Mouse (Mus musculus) c-Kit-negative CD71-positive TER-119-positive erythroid progenitor cells, embryonic 14.5 days (primary cell): ENCODE measurements at regions not wholly inside any gene's neighbourhood (a gene's known extent, or its start where the extent isn't known, plus 50 kb on each side); places are given as distances from the start of the nearest gene placed in this dataset.

Experiments used
- DNase-seq: peaks from one replicate; pipeline ENCODE4 v3.0.0-alpha.2; 2013; ENCODE audit warnings: low read depth, low spot score

- DNase-seq = no peak
Observed at GRCm38 (mm10) chr19:54244176-54244575, 200.2 kb downstream of the Adra2a start.

- no peak for DNase-seq
Observed at GRCm38 (mm10) chr19:54248256-54248936, 204.4 kb downstream of the Adra2a start.

DNA sequence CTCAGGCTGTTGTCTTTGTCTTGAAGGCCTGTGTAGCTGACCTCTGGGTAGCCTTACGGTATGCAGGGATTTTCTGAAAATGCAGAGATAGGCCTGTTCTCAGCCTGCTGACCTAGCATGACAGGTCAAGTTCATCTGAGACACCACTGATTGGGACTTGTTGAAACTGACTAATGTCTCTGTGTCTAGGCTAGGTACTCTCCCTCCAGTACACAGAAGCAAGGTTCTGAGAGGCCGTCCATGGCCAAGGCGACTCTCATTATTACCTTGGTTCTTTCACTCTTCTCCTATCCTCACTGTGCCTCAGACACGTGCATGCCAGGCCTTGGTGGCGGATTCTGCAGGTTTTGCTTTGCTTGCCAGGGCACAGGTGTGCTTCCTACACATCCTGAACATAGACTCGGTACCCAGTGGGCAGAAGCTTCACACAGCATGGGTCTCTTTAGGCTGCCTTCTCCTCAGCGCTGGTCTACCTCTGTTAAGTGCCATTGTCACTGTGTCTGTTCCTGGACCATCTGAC is 208.3 kb downstream of the Adra2a start:
- DNase-seq = no peak

DNA sequence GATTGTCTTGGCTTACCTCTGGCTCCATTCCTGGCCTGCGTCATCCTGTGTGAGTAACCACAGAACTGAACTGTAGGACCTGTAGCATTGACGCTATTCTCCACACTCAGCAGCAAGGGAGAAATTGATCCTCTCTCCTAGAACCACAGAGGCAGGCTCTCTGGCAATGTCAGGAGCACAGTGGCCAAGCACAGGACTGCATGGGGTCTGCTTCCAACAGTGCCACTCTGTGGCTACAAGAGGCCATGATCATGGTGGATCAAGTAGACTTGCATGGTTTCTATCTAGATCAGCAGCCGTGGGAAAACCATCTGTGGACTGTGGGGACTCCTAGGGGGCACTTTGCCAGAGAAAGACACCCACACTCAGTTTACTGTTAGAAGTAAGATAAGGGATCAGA is 213.9 kb downstream of the Adra2a start:
- DNase-seq = no peak

DNA sequence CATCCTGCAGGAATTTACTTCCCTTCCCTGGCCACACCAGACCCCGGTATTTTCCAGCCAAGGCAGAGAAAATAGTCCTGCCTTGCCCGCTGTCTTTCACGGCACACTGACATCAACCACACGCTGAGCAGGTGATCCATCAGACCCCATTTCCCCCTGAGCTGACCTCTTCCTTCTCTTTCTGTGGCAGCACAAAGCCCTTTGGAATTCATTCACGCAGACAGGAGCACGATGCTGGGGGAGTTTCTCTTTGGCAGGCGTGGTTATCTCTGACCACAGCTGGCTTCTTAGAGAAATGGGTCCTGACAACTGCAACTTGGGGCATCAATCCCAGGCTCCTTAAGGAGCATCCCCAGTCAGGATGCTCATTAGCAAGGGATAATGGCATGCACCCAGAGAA is 215.2 kb downstream of the Adra2a start:
- DNase-seq = no peak

DNA sequence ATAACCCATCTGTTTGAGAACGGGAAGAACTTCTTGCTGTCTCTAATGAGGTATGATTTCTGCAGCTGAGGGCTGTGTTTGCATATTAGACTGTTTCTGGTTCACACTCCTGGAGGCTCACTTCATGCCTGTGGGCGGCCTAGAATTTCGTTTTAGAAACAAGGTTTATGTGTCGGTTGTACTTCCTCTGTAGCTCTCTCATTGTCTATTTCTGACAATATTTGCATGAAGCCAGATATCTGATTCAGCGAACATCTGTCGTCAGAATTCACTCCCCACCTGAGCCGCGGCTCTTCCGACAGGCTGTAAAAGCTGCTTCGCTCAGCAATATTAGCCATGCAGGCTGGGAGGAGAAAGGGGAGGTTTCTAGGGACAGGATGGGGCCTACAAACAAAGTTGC is 233.4 kb downstream of the Adra2a start:
- DNase-seq = no peak

DNA sequence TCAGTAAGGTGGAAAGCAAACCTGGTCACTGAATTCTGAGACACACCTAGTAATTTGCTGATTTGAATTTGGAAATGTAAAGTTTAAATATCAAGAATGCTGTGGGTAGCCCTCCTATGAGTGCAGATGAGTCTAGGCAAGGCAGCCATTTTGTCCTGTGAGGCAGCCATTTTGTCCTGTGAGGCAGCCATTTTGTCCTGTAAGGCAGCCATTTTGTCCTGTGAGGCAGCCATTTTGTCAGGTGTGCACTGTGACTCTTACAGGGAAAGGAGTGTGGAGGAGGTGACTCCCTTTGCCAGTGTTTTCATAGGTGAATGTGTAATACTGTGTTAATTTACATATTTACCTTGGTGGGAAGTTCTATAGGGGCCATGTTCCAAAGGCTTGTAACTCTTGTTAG is 241.5 kb downstream of the Adra2a start:
- no peak for DNase-seq

DNA sequence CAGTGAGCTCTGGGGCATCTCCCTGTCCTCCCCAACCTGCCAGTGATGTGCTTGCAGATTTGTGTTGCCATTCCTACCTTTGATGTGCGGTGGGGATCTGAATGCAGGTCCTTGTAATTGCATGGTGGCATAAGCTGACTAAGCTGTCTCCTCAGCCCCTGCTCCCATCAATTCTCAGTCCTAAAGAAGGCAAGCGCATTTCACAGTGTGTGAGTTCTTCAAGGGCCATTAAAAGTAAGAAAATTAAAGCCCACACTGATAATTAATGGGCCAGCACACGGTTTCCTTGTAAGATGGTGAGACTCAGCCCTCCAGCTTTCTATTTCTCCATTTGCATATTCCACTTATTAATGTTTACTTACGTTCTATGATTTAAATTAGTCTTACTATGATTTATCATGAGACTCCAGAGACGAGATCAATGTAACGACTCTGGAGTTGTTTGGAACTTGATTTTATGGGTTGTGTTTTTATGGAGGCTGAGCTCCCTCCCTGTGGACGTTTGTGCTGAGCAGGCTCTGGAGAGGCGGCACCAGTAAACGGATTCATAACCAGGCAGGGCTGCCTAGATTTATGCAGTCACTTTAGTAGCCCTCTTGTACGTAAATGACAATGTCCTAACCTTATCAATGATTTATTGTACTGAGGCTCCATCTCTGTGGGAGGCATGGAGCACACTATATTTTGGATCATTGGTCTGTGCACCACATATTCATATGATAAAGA is 253.9 kb downstream of the Adra2a start:
- DNase-seq = no peak

- DNase-seq = no peak
Observed at GRCm38 (mm10) chr19:54311289-54311688, 267.3 kb downstream of the Adra2a start.

DNA sequence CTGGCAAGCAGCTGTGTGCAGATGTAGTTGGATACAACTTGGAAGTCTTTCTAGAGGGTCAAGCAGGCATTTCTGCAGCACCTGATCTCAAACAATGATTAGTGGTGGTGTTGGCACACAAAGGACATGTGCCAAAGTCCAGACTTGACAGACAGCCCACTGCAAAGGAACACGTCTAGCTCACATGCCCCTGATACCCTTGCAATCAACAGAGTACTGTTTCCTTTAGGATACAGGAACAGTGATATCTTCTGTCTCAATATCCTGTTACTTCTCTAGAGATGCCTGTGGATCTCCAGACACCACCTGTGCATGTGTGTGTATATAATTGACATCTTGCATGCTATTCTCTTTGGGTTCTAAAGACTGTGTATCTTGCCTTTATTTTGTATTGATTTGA is 267.8 kb downstream of the Adra2a start:
- DNase-seq = no peak

GRCm38 (mm10) chr19:54323276-54323675 is 279.3 kb downstream of the Adra2a start:
- no peak for DNase-seq

- no peak for DNase-seq
Observed at GRCm38 (mm10) chr19:54324991-54325390, 281.0 kb downstream of the Adra2a start.

GRCm38 (mm10) chr19:54332140-54332539 is 288.2 kb downstream of the Adra2a start:
- DNase-seq = no peak

- no peak for DNase-seq
Observed at GRCm38 (mm10) chr19:54340778-54341291, 296.9 kb downstream of the Adra2a start.

DNA sequence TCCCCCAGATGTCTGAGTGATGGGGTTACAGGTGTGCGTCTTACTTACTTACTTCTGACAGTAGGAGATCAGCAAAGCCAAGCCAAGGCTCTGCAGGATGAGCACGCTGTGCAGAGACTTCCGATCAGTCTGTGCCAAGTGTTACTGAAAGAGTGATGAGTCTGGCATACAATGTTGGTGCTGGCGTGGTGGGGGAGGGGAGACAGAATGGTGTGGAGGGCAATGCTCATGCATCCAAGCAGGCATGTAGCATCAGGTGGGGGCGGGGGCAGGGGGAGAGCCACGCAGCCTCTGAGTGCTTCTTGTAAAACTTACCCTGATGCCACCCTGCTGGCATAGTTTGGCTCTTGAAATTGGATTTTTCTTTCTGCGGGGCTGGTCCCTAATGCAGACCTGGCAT is 315.8 kb downstream of the Adra2a start:
- DNase-seq = no peak

- DNase-seq = no peak
Observed at GRCm38 (mm10) chr19:54360660-54361059, 316.7 kb downstream of the Adra2a start.

- no peak for DNase-seq
Observed at GRCm38 (mm10) chr19:54385101-54385500, 341.1 kb downstream of the Adra2a start.

DNA sequence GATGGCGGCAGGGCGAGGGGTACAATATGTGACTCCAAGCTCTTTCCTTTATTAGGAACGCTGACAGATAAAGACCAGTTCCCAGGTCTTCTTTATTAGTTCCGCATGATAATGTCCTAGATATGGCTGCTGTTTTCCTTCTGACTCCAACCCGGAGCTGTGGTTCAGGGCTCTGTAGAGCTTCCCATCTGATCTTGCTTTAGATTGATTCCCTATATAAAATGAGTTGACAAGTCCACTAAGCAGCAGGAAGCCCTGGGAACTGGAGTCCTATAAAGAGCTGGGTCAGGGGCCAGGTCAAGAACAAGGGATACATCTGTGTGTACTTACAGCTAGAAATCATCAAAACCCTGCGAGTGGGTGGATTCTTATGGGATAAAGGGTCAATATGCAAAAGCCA is 347.5 kb downstream of the Adra2a start:
- DNase-seq = no peak

DNA sequence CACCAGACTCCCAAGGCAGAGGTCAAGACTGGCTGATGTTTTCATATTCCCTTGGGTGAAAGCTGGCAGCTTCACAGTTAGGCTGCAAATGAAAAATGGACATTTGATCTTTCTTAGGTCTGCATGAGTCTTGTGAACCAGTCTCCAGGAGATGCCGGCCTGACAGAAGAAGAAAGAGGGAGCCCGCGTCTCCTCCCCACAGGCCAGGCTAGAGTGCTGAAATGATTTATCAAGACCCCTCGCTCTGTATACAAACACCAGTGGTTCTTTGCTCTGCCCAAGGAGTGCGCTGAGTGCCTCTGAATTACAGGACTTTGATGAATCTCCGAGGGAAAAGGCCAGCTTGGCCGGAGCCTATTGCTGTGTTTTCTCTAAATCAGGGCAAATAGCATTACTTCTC is 355.7 kb downstream of the Adra2a start:
- no peak for DNase-seq

- DNase-seq = no peak
Observed at GRCm38 (mm10) chr19:54407904-54408303, 364.0 kb downstream of the Adra2a start.

DNA sequence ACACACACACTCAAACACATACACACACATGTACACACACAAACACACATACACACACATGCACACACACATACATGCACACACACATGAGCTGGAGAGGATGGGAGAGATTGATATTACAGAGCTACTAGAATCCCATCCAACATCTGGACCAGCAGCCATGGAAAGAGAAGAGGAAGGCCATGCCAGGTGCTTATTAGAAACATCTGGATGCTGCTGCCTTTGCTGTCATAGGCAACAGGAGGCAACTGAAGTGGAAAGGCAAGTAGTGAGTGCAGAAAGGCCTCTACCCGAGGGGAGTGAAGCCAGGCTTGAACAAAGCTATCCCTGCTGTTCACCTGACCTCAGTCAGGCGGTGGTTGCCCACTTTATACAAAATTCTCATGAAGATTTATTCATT is 385.1 kb downstream of the Adra2a start:
- no peak for DNase-seq

- no peak for DNase-seq
Observed at GRCm38 (mm10) chr19:54440713-54441112, 396.8 kb downstream of the Adra2a start.
